Mouse (Mus musculus): ENCODE measurements around the gene Dgcr8.

The Dgcr8 gene

DNA sequence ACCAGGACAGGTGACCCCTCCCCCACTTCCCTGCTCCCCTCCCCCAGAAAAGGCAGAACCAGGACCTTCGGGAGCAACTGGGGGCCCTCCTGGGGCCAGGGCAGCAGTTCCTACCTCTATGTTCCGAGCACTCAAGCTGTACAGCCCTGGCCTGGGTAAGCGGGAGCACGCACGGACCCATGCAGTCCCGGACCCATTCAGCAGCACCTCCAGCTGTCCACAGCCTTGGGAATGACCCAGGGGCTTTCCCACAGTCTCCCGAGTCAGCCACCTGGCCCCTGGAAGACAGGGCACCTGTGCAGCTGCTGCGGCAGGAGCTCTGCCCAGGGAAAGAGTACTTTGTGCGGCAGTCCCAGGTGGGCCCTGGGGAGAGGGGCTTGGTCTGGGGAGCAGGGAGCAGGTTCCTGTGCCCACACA, 70.5 kb downstream of the Dgcr8 start:
- DNase-seq, result no peak

DNA sequence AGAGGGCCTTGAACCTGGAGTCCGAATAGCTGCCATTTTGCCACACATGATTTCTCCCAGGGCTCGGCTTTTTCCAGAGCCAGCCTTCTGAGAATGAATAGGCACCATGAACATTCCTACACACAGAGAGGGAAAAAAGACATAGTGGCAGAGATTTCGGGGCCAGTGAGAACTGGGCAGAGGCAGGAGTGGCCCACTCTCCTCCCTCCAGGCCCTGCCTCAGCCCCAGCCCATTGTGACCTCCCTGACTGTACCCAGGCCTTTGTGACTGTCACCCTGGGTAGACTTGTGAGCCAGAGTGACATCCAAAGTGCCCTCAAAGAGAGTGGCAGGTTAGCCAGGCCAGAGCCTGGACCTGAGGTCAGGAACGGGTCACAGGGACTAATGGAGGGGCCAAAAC, 71.5 kb downstream of the Dgcr8 start, which contains the start of gene Ccdc188:
Gene Ccdc188 (plus strand): TSS at position 301 of the 400 bp plus-strand sequence.
- no peak for DNase-seq

DNA sequence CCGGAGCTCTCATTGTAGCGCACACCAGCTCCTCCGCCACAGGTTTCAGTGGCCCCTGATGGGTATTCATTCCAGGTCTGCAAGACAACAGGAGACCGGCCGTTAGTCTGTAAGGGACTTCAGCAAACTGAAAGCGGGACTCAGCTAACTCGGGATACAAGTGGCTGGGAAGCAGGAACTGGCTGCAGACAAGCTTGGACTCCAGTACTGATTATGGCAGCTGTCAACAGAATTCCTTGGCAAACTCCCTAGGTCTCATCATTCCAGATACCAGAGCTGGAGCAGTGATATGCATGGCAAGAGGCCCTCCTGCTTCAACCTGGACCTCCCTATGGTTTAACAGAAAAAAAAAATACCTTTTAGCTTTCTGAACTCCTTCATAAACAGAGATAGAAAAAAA, 74.2 kb downstream of the Dgcr8 start:
- DNase-seq, result no peak

DNA sequence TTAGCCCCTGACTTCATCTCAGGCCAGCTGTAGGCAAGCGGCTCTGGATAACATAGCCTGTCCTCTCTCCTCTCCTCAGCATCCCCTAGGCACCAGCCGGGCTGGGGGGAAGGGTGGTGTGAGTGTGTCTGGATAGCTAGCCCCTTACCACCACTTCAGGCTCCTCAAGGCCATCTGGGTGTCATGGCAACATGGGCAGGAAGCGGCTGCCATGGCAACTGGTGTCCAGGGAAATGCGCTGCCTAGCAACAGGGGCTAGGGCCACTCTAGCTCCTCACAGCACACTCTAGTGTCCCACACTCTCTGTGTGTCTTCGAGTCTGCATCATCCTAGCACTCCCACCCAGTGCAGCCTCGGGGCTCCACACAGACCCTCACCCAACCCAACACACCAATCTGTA, 75.4 kb downstream of the Dgcr8 start:
- peak; percentile 92 for DNase-seq

DNA sequence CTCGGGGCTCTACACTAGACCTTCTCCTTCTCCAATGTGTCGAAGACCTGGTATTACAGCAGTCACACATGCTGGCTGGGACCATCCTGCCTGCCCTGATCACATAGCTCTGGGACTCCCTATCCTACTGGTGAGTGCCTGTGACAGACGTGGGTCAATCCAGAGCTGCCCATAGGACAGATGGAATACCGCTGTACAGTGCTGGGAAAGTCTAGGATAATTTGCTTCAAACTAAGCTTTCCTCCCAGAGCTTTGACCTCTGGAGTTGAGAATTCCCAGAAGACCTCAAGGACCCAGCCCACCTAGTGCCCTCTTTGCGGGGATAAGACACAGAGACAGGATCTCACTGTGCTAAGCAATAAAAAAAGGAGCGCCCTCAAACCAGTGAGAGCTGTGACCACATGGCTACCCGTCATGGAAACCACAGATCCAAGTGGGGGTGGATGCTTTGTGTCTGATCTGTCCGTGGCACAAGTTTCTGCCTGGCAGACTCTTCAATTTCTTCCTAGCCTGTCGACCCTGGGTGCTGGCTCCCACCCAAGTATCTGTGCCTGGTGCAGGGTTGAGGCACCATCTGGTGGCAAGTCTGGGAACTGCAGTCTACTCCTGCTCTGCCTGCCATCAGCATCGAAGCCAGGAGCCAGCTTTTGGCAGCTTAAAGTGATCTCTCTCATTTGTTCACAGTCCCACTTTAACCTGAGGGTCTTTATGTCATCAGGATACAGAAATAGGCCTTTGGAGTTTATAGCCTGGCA, 77.5 kb downstream of the Dgcr8 start:
- peak; percentile 85 for DNase-seq

DNA sequence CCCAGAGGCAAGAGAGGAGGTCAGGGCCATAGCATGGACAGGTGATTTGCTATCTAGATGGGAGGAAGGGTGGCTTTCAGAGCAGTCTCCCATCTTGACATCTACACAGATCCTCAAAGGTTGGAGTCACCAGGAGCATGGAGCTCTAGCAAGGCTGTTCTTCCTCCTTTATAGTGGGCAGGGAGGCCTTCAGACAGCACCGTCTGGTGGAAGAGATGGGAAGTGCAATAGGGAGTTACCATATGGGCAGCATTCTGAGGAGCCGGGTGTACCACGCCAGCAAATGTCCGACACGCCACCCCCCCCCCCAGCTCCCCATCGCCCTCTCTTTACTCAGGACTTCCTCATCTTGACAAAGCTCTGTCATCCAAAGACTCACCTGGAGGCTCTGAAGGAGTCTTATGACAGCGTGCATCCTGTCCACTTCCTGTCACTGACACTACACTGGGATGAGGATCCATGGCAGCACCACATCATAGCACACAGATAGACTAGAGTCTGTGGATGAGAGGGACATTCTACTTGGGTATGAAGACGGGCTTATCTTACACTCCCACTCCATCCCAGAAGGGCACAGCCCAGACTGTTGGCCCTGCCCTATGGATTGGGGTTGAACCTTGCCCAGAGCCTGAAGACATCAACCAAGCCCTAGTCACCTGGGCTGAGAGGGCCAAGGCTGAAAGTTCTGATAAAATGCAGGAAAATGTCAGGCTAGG, 78.2 kb downstream of the Dgcr8 start:
- peak; percentile 61 for DNase-seq

Data from embryo, embryonic 11 days (tissue).